Mouse (Mus musculus) liver, postnatal 0 days (tissue): ENCODE results near the gene Mrnip.

Experiments used
- CTCF ChIP-seq: sonication (generic); IDR thresholded peaks from 2 replicates; pipeline ENCODE4 v1.5.1; 2016; ENCODE audit warnings: antibody characterized with exemption, low read depth
- EP300 ChIP-seq: IDR thresholded peaks from 2 replicates; pipeline ENCODE4 v1.6.1; 2016; ENCODE audit warnings: antibody characterized with exemption, low read depth, mild to moderate bottlenecking

DNA sequence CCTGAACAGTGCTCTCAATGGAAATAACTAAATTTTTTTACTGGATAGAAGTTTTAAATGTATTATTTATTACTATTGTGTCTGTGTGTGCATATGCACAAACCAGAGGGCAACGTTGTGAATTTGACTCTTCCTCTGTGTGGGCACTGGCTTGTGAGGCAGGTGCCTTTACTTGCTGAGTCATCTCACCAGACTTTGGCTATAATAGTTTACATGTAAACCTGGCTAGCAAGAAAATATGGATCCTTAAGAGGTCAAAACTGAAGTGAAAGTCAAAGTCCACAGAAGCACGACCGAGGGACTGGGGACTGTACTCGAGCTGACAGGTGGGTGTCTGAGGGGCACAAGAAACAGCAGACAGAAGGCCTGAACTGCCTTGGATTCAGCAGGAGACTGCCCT is 8.5 kb downstream of the Mrnip start:
- TF ChIP-seq EP300: no peak
- no peak for TF ChIP-seq CTCF
